Mouse (Mus musculus) brain, embryonic 14.5 days (tissue): Measurements from ENCODE around the gene S100a3.

Experiments
- CTCF ChIP-seq: fragments of 200-500 bp; IDR thresholded peaks from 2 replicates; pipeline ENCODE4 v1.5.1; 2012; ENCODE audit warnings: inconsistent platforms, mild to moderate bottlenecking, moderate library complexity, borderline replicate concordance; ENCODE audit not compliant: insufficient read depth, insufficient read length; ENCODE audit errors: extremely low read depth
- POLR2A ChIP-seq: fragments of 200-500 bp; IDR thresholded peaks from 2 replicates; pipeline ENCODE4 v1.6.1; 2012; ENCODE audit warnings: mild to moderate bottlenecking, inconsistent platforms, borderline replicate concordance; ENCODE audit not compliant: poor library complexity, insufficient read depth, insufficient read length, severe bottlenecking; ENCODE audit errors: extremely low read depth

DNA sequence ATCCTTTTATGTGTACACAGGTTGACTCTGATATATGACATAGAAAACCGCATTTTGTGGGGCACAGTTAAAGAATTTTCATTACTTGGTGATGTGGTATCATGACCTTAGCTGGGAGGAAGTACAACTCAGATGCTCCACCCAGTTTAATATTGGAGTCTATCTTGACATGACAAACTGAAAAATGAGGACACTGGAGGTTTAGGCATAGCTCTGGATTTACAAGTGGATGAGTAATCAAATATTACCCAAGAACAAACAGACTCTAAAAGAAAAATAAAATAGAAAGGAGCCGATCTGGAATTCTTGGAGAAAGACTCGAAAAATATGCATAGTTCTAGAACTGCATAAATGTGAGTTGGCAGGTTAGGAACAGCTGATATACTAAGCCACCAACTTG is 14.9 kb downstream of the S100a3 start:
- no peak for TF ChIP-seq CTCF
- no peak for TF ChIP-seq POLR2A
